Comparison of ENCODE assay signal across 9 mouse cellular contexts in genomic region chr19:22552179-22552578, GRCm38 (mm10).
A peak's percentile ranks its signal among the peaks of the same experiment; 100 is the strongest.
DNase-seq lines count a peak whose midpoint lies in the region; ATAC-seq and TF ChIP-seq lines count a peak whose summit lies in the region.
"Had no signal": no experiment of that assay in that cellular context is flagged by ENCODE, and none has a peak within 500 bp of the region (broad histone marks: within the 10 kb centered on the region; RNA-seq: fewer than 3 reads in every experiment).

No protein-coding gene starts in this region.

- WGBS in neural tube, embryonic 15.5 days = 31% methylated on average over 5 of the region's 5 CpGs
- 30% methylated on average over 5 of the region's 5 CpGs for WGBS in forebrain, embryonic 11.5 days
- 30% methylated on average over 5 of the region's 5 CpGs for WGBS in midbrain, embryonic 14.5 days

- no peak overlapping the region for H3K4me2 ChIP-seq in neural tube, embryonic 15.5 days
- no peak overlapping the region for H3K4me2 ChIP-seq in forebrain, embryonic 11.5 days (ENCODE audit: low read depth, low read length, severe bottlenecking)
- no peak overlapping the region for H3K4me2 ChIP-seq in midbrain, embryonic 14.5 days (ENCODE audit: low read length)
- H3K4me2 ChIP-seq: embryonic facial prominence, embryonic 12.5 days had no signal

- no peaks in the 10 kb centered on the region for H3K27me3 ChIP-seq in neural tube, embryonic 15.5 days (replicated peaks)
- H3K27me3 ChIP-seq in forebrain, embryonic 11.5 days (ENCODE audit: control insufficient read depth, insufficient read depth, low read length) = peaks cover 3% of the 10 kb centered on the region; the same call in 1 of the 2 replicates
- H3K27me3 ChIP-seq in midbrain, embryonic 14.5 days (ENCODE audit: control insufficient read depth, insufficient read depth, low read length) = no peaks in the 10 kb centered on the region
- H3K27me3 ChIP-seq in testis, adult 2 months (ENCODE audit: control insufficient read depth, insufficient read depth, low read length) = no peaks in the 10 kb centered on the region
- H3K27me3 ChIP-seq: embryonic facial prominence, embryonic 12.5 days had no signal

- H3K9ac ChIP-seq in neural tube, embryonic 15.5 days (replicated peaks) = no peak overlapping the region
- no peak overlapping the region for H3K9ac ChIP-seq in forebrain, embryonic 11.5 days (ENCODE audit: low read length)
- no peak overlapping the region for H3K9ac ChIP-seq in midbrain, embryonic 14.5 days (replicated peaks; ENCODE audit: low read length)
- H3K9ac ChIP-seq: embryonic facial prominence, embryonic 12.5 days had no signal

- peak; percentile 71; the same call in 1 of the 2 replicates for TF ChIP-seq CTCF in testis, adult 2 months (IDR thresholded peaks at IDR 0.05; ENCODE audit: control insufficient read depth, insufficient read depth, insufficient replicate concordance, low read depth, low read length)

- H3K4me3 ChIP-seq in neural tube, embryonic 15.5 days (replicated peaks) = no peak overlapping the region
- no peak overlapping the region for H3K4me3 ChIP-seq in forebrain, embryonic 11.5 days (ENCODE audit: low read depth, low read length)
- H3K4me3 ChIP-seq in midbrain, embryonic 14.5 days (replicated peaks; ENCODE audit: low read depth, low read length) = no peak overlapping the region
- H3K4me3 ChIP-seq in testis, adult 2 months (ENCODE audit: control insufficient read depth, low read depth, low read length) = no peak overlapping the region
- H3K4me3 ChIP-seq: embryonic facial prominence, embryonic 12.5 days had no signal

- H3K27ac ChIP-seq in neural tube, embryonic 15.5 days (replicated peaks) = no peak overlapping the region
- no peak overlapping the region for H3K27ac ChIP-seq in forebrain, embryonic 11.5 days (ENCODE audit: low read depth, low read length)
- no peak overlapping the region for H3K27ac ChIP-seq in midbrain, embryonic 14.5 days (replicated peaks; ENCODE audit: low read depth, low read length)
- H3K27ac ChIP-seq in testis, adult 2 months (ENCODE audit: control insufficient read depth, insufficient read depth, low read depth, low read length) = no peak overlapping the region
- H3K27ac ChIP-seq: embryonic facial prominence, embryonic 12.5 days had no signal

- H3K4me1 ChIP-seq in neural tube, embryonic 15.5 days = peaks cover 16% of the 10 kb centered on the region
- H3K4me1 ChIP-seq in forebrain, embryonic 11.5 days (replicated peaks; ENCODE audit: control insufficient read depth, insufficient read depth, low read length) = peaks cover 6% of the 10 kb centered on the region; the same call in 1 of the 2 replicates
- H3K4me1 ChIP-seq in midbrain, embryonic 14.5 days (ENCODE audit: control insufficient read depth, insufficient read depth, low read length) = peaks cover 9% of the 10 kb centered on the region
- H3K4me1 ChIP-seq in testis, adult 2 months (ENCODE audit: control insufficient read depth, insufficient read depth, low read length) = no peaks in the 10 kb centered on the region

- H3K36me3 ChIP-seq in neural tube, embryonic 15.5 days = no peaks in the 10 kb centered on the region
- no peaks in the 10 kb centered on the region for H3K36me3 ChIP-seq in forebrain, embryonic 11.5 days (ENCODE audit: control insufficient read depth, insufficient read depth, low read length)
- no peaks in the 10 kb centered on the region for H3K36me3 ChIP-seq in midbrain, embryonic 14.5 days (ENCODE audit: control insufficient read depth, insufficient read depth, low read length)
- H3K36me3 ChIP-seq in testis, adult 2 months (ENCODE audit: control insufficient read depth, insufficient read depth, low read length) = no peaks in the 10 kb centered on the region
- H3K36me3 ChIP-seq: embryonic facial prominence, embryonic 12.5 days had no signal

- DNase-seq in neural tube, embryonic 10.5 days (ENCODE audit: extremely low spot score, low spot score) = peak; percentile 58
- DNase-seq in c-Kit-positive CD71-positive TER-119-negative erythroid progenitor cells, embryonic 14.5 days (ENCODE audit: low read depth) = peak; percentile 14
- peak; percentile 68 for DNase-seq in forebrain, embryonic 11.5 days (ENCODE audit: low spot score)
- DNase-seq in induced T-regulatory cell, adult 2 months (ENCODE audit: low read depth) = peak; percentile 29
- DNase-seq in left cerebral cortex, postnatal 25 days (ENCODE audit: low spot score in 2 of 2) = peak; percentile 69 to 74
- peak; percentile 77 for DNase-seq in midbrain, embryonic 14.5 days

- H3K9me3 ChIP-seq in neural tube, embryonic 15.5 days (replicated peaks) = no peaks in the 10 kb centered on the region
- H3K9me3 ChIP-seq in forebrain, embryonic 11.5 days (ENCODE audit: control insufficient read depth, low read length) = no peaks in the 10 kb centered on the region
- no peaks in the 10 kb centered on the region for H3K9me3 ChIP-seq in midbrain, embryonic 14.5 days (ENCODE audit: control insufficient read depth, low read length)
- H3K9me3 ChIP-seq: embryonic facial prominence, embryonic 12.5 days had no signal

- intact Hi-C loops in left cerebral cortex, postnatal 25 days (cut with DNase I) = loop anchor here (2.0 to 5.0 kb wide), 2 partner anchors 215 to 333 kb away; no protein-coding TSS in a partner anchor

- no peak for TF ChIP-seq POLR2A in testis, adult 2 months (IDR thresholded peaks at IDR 0.05; ENCODE audit: control insufficient read depth, low read depth, low read length)

- ATAC-seq in neural tube, embryonic 15.5 days (ENCODE audit: low FRiP score) = no peak
- peak; percentile 64; the same call in 1 of the 2 replicates for ATAC-seq in forebrain, embryonic 11.5 days (replicated peaks; ENCODE audit: low FRiP score)
- ATAC-seq in midbrain, embryonic 14.5 days (ENCODE audit: low FRiP score, low TSS enrichment) = no peak

Comparison
In these comparisons a context has a peak if more than half of its experiments do, and no peak if none do; other contexts are left out.
1. DNase-seq: peak in every context shown above with its lines; median percentile 77 in midbrain, embryonic 14.5 days; 72 in left cerebral cortex, postnatal 25 days; 68 in forebrain, embryonic 11.5 days; 58 in neural tube, embryonic 10.5 days; 29 in induced T-regulatory cell, adult 2 months; 14 in c-Kit-positive CD71-positive TER-119-negative erythroid progenitor cells, embryonic 14.5 days.